Mouse (Mus musculus) MEL (cell line): ENCODE results near the gene Arsg. TPM values are rescaled to one million over a fixed set of nuclear protein-coding genes. Genes with fewer than 3 reads are reported as not detected.

Experiments
- DNase-seq: peaks from one replicate; pipeline ENCODE4 v3.0.0; 2011; ENCODE audit warnings: low read depth, low spot score
- H3K27ac ChIP-seq: 2 replicates; pipeline ENCODE4 v1.5.1; 2012; ENCODE audit warnings: low read depth, mild to moderate bottlenecking, control low read depth, low read length, moderate library complexity; ENCODE audit not compliant: control insufficient read depth
- H3K27me3 ChIP-seq, 2 experiments: fragments of 150-350 bp in 1 of 2; sonication (generic) in 1 of 2; 2 replicates each; pipeline ENCODE4 v1.6.1; 2012; ENCODE audit warnings: low read length in 2 of 2, mild to moderate bottlenecking in 2 of 2, improper control_type of control experiment in 1 of 2, moderate library complexity in 1 of 2; ENCODE audit not compliant: insufficient read depth in 2 of 2, control insufficient read depth in 1 of 2
- H3K36me3 ChIP-seq, 2 experiments: 2 replicates each; pipeline ENCODE4 v1.6.1; 2012 to 2014; ENCODE audit warnings: low read length in 2 of 2, improper control_type of control experiment in 1 of 2, inconsistent platforms in 1 of 2, mild to moderate bottlenecking in 1 of 2; ENCODE audit not compliant: insufficient read depth in 2 of 2, control insufficient read depth in 1 of 2
- H3K4me1 ChIP-seq, 2 experiments: fragments of 150-350 bp in 1 of 2; sonication (generic) in 1 of 2; 2 replicates each; pipeline ENCODE4 v1.6.1; 2012; ENCODE audit warnings: low read length in 2 of 2, improper control_type of control experiment in 1 of 2, mild to moderate bottlenecking in 1 of 2; ENCODE audit not compliant: insufficient read depth in 2 of 2, control insufficient read depth in 1 of 2
- H3K4me3 ChIP-seq, 2 experiments: fragments of 150-350 bp in 1 of 2; sonication (generic) in 1 of 2; 2 replicates each; pipeline ENCODE4 v1.5.1; 2012; ENCODE audit warnings: low read depth in 2 of 2, low read length in 2 of 2, mild to moderate bottlenecking in 2 of 2, moderate library complexity in 2 of 2, control low read depth in 1 of 2, improper control_type of control experiment in 1 of 2; ENCODE audit not compliant: control insufficient read depth in 1 of 2, insufficient read depth in 1 of 2
- H3K79me2 ChIP-seq: 2 replicates; pipeline ENCODE4 v1.6.1; 2012; ENCODE audit warnings: mild to moderate bottlenecking, low read length, moderate library complexity; ENCODE audit not compliant: control insufficient read depth, poor library complexity, insufficient read depth
- H3K9ac ChIP-seq: 2 replicates; pipeline ENCODE4 v1.6.1; 2012; ENCODE audit warnings: low read depth, mild to moderate bottlenecking, control low read depth, low read length, moderate library complexity; ENCODE audit not compliant: control insufficient read depth, poor library complexity, severe bottlenecking
- H3K9me3 ChIP-seq: fragments of 150-350 bp; sonication (generic); replicated peaks from 2 replicates; pipeline ENCODE4 v1.6.1; 2012; ENCODE audit warnings: mild to moderate bottlenecking, low read length, improper control_type of control experiment, moderate library complexity; ENCODE audit not compliant: insufficient read depth
- CHD2 ChIP-seq: IDR thresholded peaks from 2 replicates; pipeline ENCODE4 v1.6.1; 2011; ENCODE audit warnings: low read length, improper control_type of control experiment
- CTCF ChIP-seq, 3 experiments: IDR thresholded peaks in 2 of 3; conservative IDR thresholded peaks in 1 of 3; 2 replicates each; pipeline ENCODE4 v1.5.1; 2011 to 2012; ENCODE audit warnings: low read length in 3 of 3, low read depth in 2 of 3, mild to moderate bottlenecking in 2 of 3, improper control_type of control experiment in 1 of 3, inconsistent platforms in 1 of 3, mixed read lengths in 1 of 3, moderate library complexity in 1 of 3; ENCODE audit not compliant: control insufficient read depth in 1 of 3, insufficient read depth in 1 of 3, poor library complexity in 1 of 3, severe bottlenecking in 1 of 3
- E2F4 ChIP-seq: IDR thresholded peaks from 2 replicates; pipeline ENCODE4 v1.6.1; 2011; ENCODE audit warnings: low read depth, low read length, improper control_type of control experiment, borderline replicate concordance
- EP300 ChIP-seq, 2 experiments: IDR thresholded peaks; 2 replicates each; pipeline ENCODE4 v1.6.1; 2011; ENCODE audit warnings: improper control_type of control experiment in 2 of 2, low read length in 2 of 2, low read depth in 1 of 2, mild to moderate bottlenecking in 1 of 2
- GABPA ChIP-seq: IDR thresholded peaks from 2 replicates; pipeline ENCODE4 v1.6.1; 2012; ENCODE audit warnings: low read depth, mild to moderate bottlenecking, inconsistent platforms, low read length, improper control_type of control experiment, moderate library complexity
- GATA1 ChIP-seq: IDR thresholded peaks from 2 replicates; pipeline ENCODE4 v1.6.1; 2011; ENCODE audit warnings: low read depth, low read length, improper control_type of control experiment
- JUND ChIP-seq: IDR thresholded peaks from 2 replicates; pipeline ENCODE4 v1.6.1; 2011; ENCODE audit warnings: low read depth, mild to moderate bottlenecking, improper control_type of control experiment, low read length
- MAX ChIP-seq: IDR thresholded peaks from 2 replicates; pipeline ENCODE4 v1.6.1; 2011; ENCODE audit warnings: low read length, improper control_type of control experiment
- MAZ ChIP-seq: IDR thresholded peaks from 2 replicates; pipeline ENCODE4 v1.6.1; 2012; ENCODE audit warnings: low read depth, mild to moderate bottlenecking, inconsistent platforms, low read length, improper control_type of control experiment
- MEF2A ChIP-seq: IDR thresholded peaks from 2 replicates; pipeline ENCODE4 v1.6.1; 2014; ENCODE audit warnings: low read depth, mild to moderate bottlenecking, inconsistent platforms, low read length, improper control_type of control experiment; ENCODE audit not compliant: poor library complexity, insufficient replicate concordance, severe bottlenecking; ENCODE audit errors: extremely low read depth
- POLR2A ChIP-seq, 2 experiments: IDR thresholded peaks; 2 replicates each; pipeline ENCODE4 v1.6.1; 2011 to 2012; ENCODE audit warnings: low read length in 2 of 2, mild to moderate bottlenecking in 2 of 2, control low read depth in 1 of 2, improper control_type of control experiment in 1 of 2, low read depth in 1 of 2, moderate library complexity in 1 of 2; ENCODE audit not compliant: control insufficient read depth in 1 of 2, insufficient read depth in 1 of 2, poor library complexity in 1 of 2
- POLR2AphosphoS2 ChIP-seq: IDR thresholded peaks from 2 replicates; pipeline ENCODE4 v1.6.1; 2011; ENCODE audit warnings: low read length, improper control_type of control experiment
- RCOR1 ChIP-seq: IDR thresholded peaks from 2 replicates; pipeline ENCODE4 v1.6.1; 2012; ENCODE audit warnings: low read depth, mild to moderate bottlenecking, inconsistent platforms, low read length, improper control_type of control experiment
- SMC3 ChIP-seq: IDR thresholded peaks from 2 replicates; pipeline ENCODE4 v1.6.1; 2011; ENCODE audit warnings: low read depth, low read length, improper control_type of control experiment
- TAL1 ChIP-seq: IDR thresholded peaks from 2 replicates; pipeline ENCODE4 v1.6.1; 2012; ENCODE audit warnings: mild to moderate bottlenecking, inconsistent platforms, low read length, moderate library complexity, mixed read lengths
- UBTF ChIP-seq: IDR thresholded peaks from 2 replicates; pipeline ENCODE4 v1.6.1; 2012; ENCODE audit warnings: low read depth, mild to moderate bottlenecking, inconsistent platforms, low read length, improper control_type of control experiment, moderate library complexity, borderline replicate concordance; ENCODE audit not compliant: insufficient read depth
- USF1 ChIP-seq: IDR thresholded peaks from 2 replicates; pipeline ENCODE4 v1.6.1; 2014; ENCODE audit warnings: low read depth, mild to moderate bottlenecking, inconsistent platforms, low read length, improper control_type of control experiment, moderate library complexity
- USF2 ChIP-seq, 2 experiments: IDR thresholded peaks; 2 replicates each; pipeline ENCODE4 v1.6.1; 2011 to 2012; ENCODE audit warnings: improper control_type of control experiment in 2 of 2, low read length in 2 of 2, borderline replicate concordance in 1 of 2, inconsistent platforms in 1 of 2, low read depth in 1 of 2, mild to moderate bottlenecking in 1 of 2; ENCODE audit not compliant: insufficient read depth in 1 of 2
- ZC3H11A ChIP-seq: IDR thresholded peaks from 2 replicates; pipeline ENCODE4 v1.6.1; 2012; ENCODE audit warnings: low read depth, mild to moderate bottlenecking, inconsistent platforms, low read length, improper control_type of control experiment
- ZNF384 ChIP-seq: IDR thresholded peaks from 2 replicates; pipeline ENCODE4 v1.6.1; 2012; ENCODE audit warnings: low read depth, mild to moderate bottlenecking, inconsistent platforms, low read length, improper control_type of control experiment
- polyA plus RNA-seq, 2 experiments: library from polyadenylated mRNA; stranded (reverse) in 1 of 2; unstranded in 1 of 2; fragments of >175 nt in 1 of 2; fragments of >200 nt in 1 of 2; gene quantifications; 2 replicates each; pipeline versions ENCODE4 v1.2.1 to v1.2.4; 2012; ENCODE audit warnings: low replicate concordance in 2 of 2, low read depth in 1 of 2; ENCODE audit not compliant: insufficient read length in 2 of 2, insufficient read depth in 1 of 2, missing spikeins in 1 of 2
- total RNA-seq: library from RNA; depleted of rRNA; stranded (reverse); fragments of 300-350 nt; gene quantifications from 2 replicates; pipeline ENCODE4 v1.2.3, GENCODE M21; 2012

The Arsg gene
- total and polyA plus RNA-seq, 3 experiments: 3.9 to 5.2 TPM; not detected in 1

GRCm38 (mm10) chr11:109505823-109506222 is 32.6 kb downstream of the Arsg start:
- no peak overlapping the region for H3K4me3 ChIP-seq

DNA sequence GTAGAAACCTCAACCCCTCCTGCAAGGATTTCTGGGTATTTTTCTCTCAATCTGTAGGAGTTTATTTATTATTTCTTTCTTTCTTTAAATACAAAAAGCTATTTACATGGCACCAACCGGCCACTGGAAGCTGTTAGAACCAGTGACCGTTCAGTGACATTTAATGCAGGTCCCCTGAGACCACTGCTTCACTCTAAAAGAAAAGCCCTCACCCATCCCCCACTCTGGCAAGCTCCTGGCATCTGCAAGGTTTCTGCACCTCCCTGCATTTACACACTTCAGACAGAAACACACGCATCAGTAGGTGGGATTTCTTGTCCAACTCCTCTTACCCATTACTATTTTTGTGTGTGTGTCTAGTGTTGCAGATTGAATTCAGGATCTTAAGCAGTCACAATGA is 33.9 kb downstream of the Arsg start:
- TF ChIP-seq MAX (no peak), EP300 (IDR thresholded peaks at IDR 0.05; ENCODE audit: low read depth in 1 of 2, low read length in 2 of 2) (no peak), USF2 (IDR thresholded peaks at IDR 0.05; ENCODE audit: borderline replicate concordance in 1 of 2, insufficient read depth in 1 of 2, low read depth in 1 of 2, low read length in 2 of 2) (no peak), RCOR1 (no peak), GABPA (no peak), POLR2AphosphoS2 (no peak), CHD2 (no peak), POLR2A (IDR thresholded peaks at IDR 0.05; ENCODE audit: control insufficient read depth in 1 of 2, insufficient read depth in 1 of 2, low read depth in 1 of 2, low read length in 2 of 2, poor library complexity in 1 of 2) (no peak), USF1 (no peak), E2F4 (no peak), JUND (no peak), MAZ (no peak), UBTF (no peak), MEF2A (no peak), ZNF384 (no peak), SMC3 (no peak), TAL1 (no peak), CTCF (IDR thresholded peaks at IDR 0.05 in 2 of 3, conservative IDR thresholded peaks at IDR 0.05 in 1 of 3; ENCODE audit: control insufficient read depth in 1 of 3, insufficient read depth in 1 of 3, low read depth in 2 of 3, low read length in 3 of 3, poor library complexity in 1 of 3, severe bottlenecking in 1 of 3) (no peak), ZC3H11A (no peak)
- Histone ChIP-seq H3K9me3 (no peaks in the 10 kb centered on the region), H3K79me2 (no peaks in the 10 kb centered on the region), H3K9ac (no peak overlapping the region), H3K4me3 (no peak overlapping the region), H3K36me3 (peaks cover 0 to 2% of the 10 kb centered on the region in 2 experiments; a peak in 1 of 4 replicates), H3K4me1 (peaks cover 4% of the 10 kb centered on the region in 2 experiments; a peak in 2 of 4 replicates), H3K27me3 (no peaks in the 10 kb centered on the region), H3K27ac (no peak overlapping the region)
- DNase-seq: no peak

More at GRCm38 (mm10) chr11:109505823-109506222, 32.6 kb downstream of the Arsg start:
- Histone ChIP-seq H3K9ac (no peak overlapping the region), H3K27ac (no peak overlapping the region), H3K27me3 (no peaks in the 10 kb centered on the region), H3K79me2 (no peaks in the 10 kb centered on the region), H3K4me1 (peaks cover 4% of the 10 kb centered on the region in 2 experiments; a peak in 2 of 4 replicates), H3K36me3 (peaks cover 0 to 2% of the 10 kb centered on the region in 2 experiments; a peak in 1 of 4 replicates), H3K9me3 (no peaks in the 10 kb centered on the region)
- TF ChIP-seq CHD2: no peak
- no peak for TF ChIP-seq GATA1
- no peak for TF ChIP-seq POLR2AphosphoS2
- no peak for DNase-seq
